Comparison of ENCODE assay signal across 9 mouse cellular contexts in the genomic region with DNA sequence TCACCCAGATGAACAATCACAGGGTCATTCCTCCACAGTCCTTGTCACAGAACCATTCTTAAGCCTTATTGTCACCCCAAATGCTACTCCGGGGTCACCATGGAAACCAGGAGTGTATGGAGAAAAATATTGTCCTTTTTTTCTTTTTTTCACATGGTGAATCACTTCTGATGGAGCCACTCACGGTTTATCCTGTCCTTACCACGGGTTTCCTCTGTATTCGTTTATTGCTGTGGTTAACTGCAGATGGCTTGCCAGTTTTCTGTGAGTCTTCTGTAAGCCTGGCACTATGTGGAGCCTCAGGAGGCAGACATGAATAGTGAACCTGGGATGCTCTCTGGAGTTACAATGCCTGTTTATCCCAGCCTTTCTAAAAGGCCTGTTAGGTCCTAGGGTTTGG. TPM values are rescaled to one million over a fixed set of nuclear protein-coding genes. Genes with fewer than 3 reads are reported as not detected.
A peak's percentile ranks its signal among the peaks of the same experiment; 100 is the strongest.
DNase-seq lines count a peak whose midpoint lies in the region; ATAC-seq lines count a peak whose summit lies in the region.
"Had no signal": no experiment of that assay in that cellular context is flagged by ENCODE, and none has a peak within 500 bp of the region (broad histone marks: within the 10 kb centered on the region; RNA-seq: fewer than 3 reads in every experiment).

No protein-coding gene starts in this region.

- H3K9me3 ChIP-seq in heart, embryonic 10.5 days: no peaks in the 10 kb centered on the region
- no peaks in the 10 kb centered on the region for H3K9me3 ChIP-seq in kidney, embryonic 16.5 days (ENCODE audit: low read length)
- no peaks in the 10 kb centered on the region for H3K9me3 ChIP-seq in limb, embryonic 12.5 days

- no peak for DNase-seq in heart, embryonic 10.5 days (ENCODE audit: low spot score)
- DNase-seq in heart, adult 8-10 months (ENCODE audit: low spot score): no peak
- no peak for DNase-seq in kidney, postnatal 36 days
- peak; percentile 17 for DNase-seq in brain, adult 2 months (ENCODE audit: low read depth, low spot score)
- DNase-seq in urinary bladder, postnatal 14 days (ENCODE audit: low spot score): no peak
- DNase-seq in adipocyte (ENCODE audit: low spot score): no peak

- no peak for ATAC-seq in kidney, embryonic 16.5 days (ENCODE audit: low FRiP score, low TSS enrichment)
- ATAC-seq in limb, embryonic 12.5 days (ENCODE audit: insufficient number of reproducible peaks, insufficient read depth, low FRiP score, low TSS enrichment, low read depth): no peak

- H3K9ac ChIP-seq in kidney, embryonic 16.5 days (replicated peaks; ENCODE audit: low read length): peak overlapping the region; percentile 28; the same call in 1 of the 2 replicates
- no peak overlapping the region for H3K9ac ChIP-seq in limb, embryonic 12.5 days (replicated peaks)

- H3K4me3 ChIP-seq in heart, embryonic 10.5 days: no peak overlapping the region
- no peak overlapping the region for H3K4me3 ChIP-seq in kidney, embryonic 16.5 days (ENCODE audit: low read length)
- H3K4me3 ChIP-seq in limb, embryonic 12.5 days (replicated peaks): no peak overlapping the region

- peaks cover 83% of the 10 kb centered on the region for H3K4me1 ChIP-seq in heart, embryonic 10.5 days
- peaks cover 79% of the 10 kb centered on the region for H3K4me1 ChIP-seq in kidney, embryonic 16.5 days (ENCODE audit: insufficient read depth, low read length)
- peaks cover 90% of the 10 kb centered on the region for H3K4me1 ChIP-seq in limb, embryonic 12.5 days (replicated peaks)

- 76% methylated on average over 4 of the region's 4 CpGs for WGBS in heart, embryonic 10.5 days
- WGBS in kidney, embryonic 16.5 days: 57% methylated on average over 4 of the region's 4 CpGs
- WGBS in limb, embryonic 12.5 days: 56% methylated on average over 4 of the region's 4 CpGs

- H3K36me3 ChIP-seq in heart, embryonic 10.5 days: peaks cover 13% of the 10 kb centered on the region; the same call in 1 of the 2 replicates
- no peaks in the 10 kb centered on the region for H3K36me3 ChIP-seq in kidney, embryonic 16.5 days (ENCODE audit: insufficient read depth, low read length)
- peaks cover 42% of the 10 kb centered on the region for H3K36me3 ChIP-seq in limb, embryonic 12.5 days

- H3K27me3 ChIP-seq in heart, embryonic 10.5 days (ENCODE audit: insufficient read depth, poor library complexity, severe bottlenecking): no peaks in the 10 kb centered on the region
- no peaks in the 10 kb centered on the region for H3K27me3 ChIP-seq in kidney, embryonic 16.5 days (ENCODE audit: insufficient read depth, low read length)
- H3K27me3 ChIP-seq in limb, embryonic 12.5 days: no peaks in the 10 kb centered on the region

- H3K27ac ChIP-seq in heart, embryonic 10.5 days: peak overlapping the region; percentile 85; the same call in 1 of the 2 replicates
- peak overlapping the region; percentile 78; the same call in 1 of the 2 replicates for H3K27ac ChIP-seq in kidney, embryonic 16.5 days (ENCODE audit: low read length)
- peak overlapping the region; percentile 51; the same call in 1 of the 2 replicates for H3K27ac ChIP-seq in limb, embryonic 12.5 days

- H3K4me2 ChIP-seq in kidney, embryonic 16.5 days (replicated peaks; ENCODE audit: low read depth, low read length): no peak overlapping the region
- no peak overlapping the region for H3K4me2 ChIP-seq in limb, embryonic 12.5 days

RNA-seq across cellular contexts. Expression of gene Hmga2, which starts 53.4 kb away (rescaled TPM):
- polyA plus RNA-seq in heart, embryonic 10.5 days (2016; fragmentation: Nextera tagmentation; extraction: Ambion mirVana): 33.2 and 82.1 TPM in 2 replicates
- total RNA-seq in heart, adult 8-10 months (2022): not detected
- polyA plus RNA-seq in kidney, embryonic 16.5 days (2015; fragmentation: Nextera tagmentation; extraction: Ambion mirVana): 15.4 and 21.2 TPM in 2 replicates
- polyA plus RNA-seq in limb, embryonic 12.5 days (2016; fragmentation: Nextera tagmentation; extraction: Ambion mirVana): 128 and 132 TPM in 2 replicates
- polyA plus RNA-seq: lung, adult 2 months had no signal
